Mouse (Mus musculus): ENCODE measurements around the gene Klk1b3. TPM values are rescaled to one million over a fixed set of nuclear protein-coding genes. Genes with fewer than 3 reads are reported as not detected.
"Not testable (repeated sequence)": the region's sequence is repeated elsewhere in the genome, so short reads cannot be mapped to it uniquely, and the experiment has no call there.

The Klk1b3 gene
- polyA plus RNA-seq, 1 experiment from 2014 or later = not detected

DNA sequence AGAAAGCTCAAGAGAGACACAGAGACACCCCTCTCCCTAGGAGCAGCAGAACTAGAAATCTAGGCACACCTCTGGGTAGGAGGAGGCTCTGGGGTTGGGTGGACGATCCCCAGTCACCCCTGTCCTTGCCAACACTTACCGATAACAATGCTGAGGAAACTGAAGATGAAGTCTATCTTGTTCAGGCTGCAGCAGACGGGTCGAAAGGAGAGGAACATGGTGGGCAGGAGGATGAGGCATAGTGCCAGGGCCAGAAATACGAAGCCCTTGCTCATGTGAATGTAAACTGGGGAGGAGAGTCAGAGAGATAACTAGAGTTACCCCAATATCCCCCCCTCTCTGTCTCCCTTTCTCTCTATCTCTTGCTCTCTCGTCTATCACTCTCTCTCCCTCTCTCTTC, 24.3 kb downstream of the Klk1b3 start:
- H3K9ac ChIP-seq (ENCODE audit: low read depth, low read length) = not testable (repeated sequence)
- 54% methylated on average over 6 of the region's 6 CpGs for WGBS

DNA sequence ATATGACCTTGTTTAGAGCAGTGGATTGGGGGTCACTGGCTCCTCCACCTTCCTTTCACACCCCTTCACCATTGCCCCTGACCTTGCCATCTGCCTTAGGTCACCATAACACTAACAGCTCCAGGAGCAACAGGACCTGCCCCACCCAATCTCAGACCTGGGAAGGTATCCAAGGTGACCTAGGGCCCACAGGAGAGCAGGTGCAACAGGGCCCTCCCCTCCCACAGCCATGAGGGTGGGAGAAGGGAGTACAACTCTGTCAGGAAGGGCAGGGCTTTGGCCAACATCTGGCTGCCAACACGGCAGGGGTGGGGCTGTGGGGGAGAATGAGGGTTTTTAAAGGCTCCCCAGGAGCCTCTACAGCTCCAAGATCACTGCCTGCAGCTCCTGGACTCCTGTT, 27.1 kb downstream of the Klk1b3 start, which contains the start of gene Klk1:
Gene Klk1, plus strand, starts transcription at position 285 of the 400 bp plus-strand sequence.
- Histone ChIP-seq H3K36me3 (ENCODE audit: control insufficient read depth, insufficient read depth, low read length) (no peaks in the 10 kb centered on the region), H3K9me3 (ENCODE audit: control insufficient read depth, low read length) (no peaks in the 10 kb centered on the region)
- 62% methylated on average over 1 of the region's 1 CpGs for WGBS

More for the DNA sequence above, 24.3 kb downstream of the Klk1b3 start:
- H3K36me3 ChIP-seq (ENCODE audit: control insufficient read depth, insufficient read depth, low read length); DNase-seq (ENCODE audit: low spot score); ATAC-seq (replicated peaks; ENCODE audit: low FRiP score); H3K4me2 ChIP-seq; H3K4me1 ChIP-seq (replicated peaks; ENCODE audit: control insufficient read depth, insufficient read depth, low read length); H3K27me3 ChIP-seq (replicated peaks; ENCODE audit: control insufficient read depth, insufficient read depth, low read length); H3K9me3 ChIP-seq (ENCODE audit: control insufficient read depth, low read length); H3K4me3 ChIP-seq (ENCODE audit: low read depth, low read length); H3K27ac ChIP-seq (ENCODE audit: low read depth, low read length): not testable (repeated sequence)

DNA sequence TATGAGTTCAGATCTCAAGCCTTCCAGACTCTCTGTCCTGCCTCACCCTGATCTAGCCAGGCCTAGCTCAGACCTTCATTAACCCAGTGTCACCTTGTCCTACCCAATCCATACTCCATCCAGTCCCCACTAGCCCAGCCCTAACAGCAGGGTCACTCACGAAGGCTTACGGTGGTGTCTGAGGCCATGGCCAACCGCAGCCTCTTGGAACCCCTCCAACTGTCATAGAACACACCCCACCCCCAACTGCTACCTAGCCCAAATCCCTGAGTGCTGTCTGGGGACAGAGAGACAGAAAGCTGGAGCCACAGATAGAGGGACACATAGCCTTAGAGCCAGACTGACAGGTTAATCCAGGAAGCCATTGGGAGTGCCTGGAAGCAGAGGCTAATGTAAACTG, 37.9 kb downstream of the Klk1b3 start, which contains the start of gene Gm36864:
Gene Gm36864, plus strand, starts transcription at position 269 of the 400 bp plus-strand sequence.
- no peak within 1 kb of the TSS for H3K4me2 ChIP-seq
- no peaks in the 10 kb centered on the region for H3K36me3 ChIP-seq (ENCODE audit: control insufficient read depth, insufficient read depth, low read length)
- 0 out of 2 replicates have a peak, but pooled peaks cover 3% of the 10 kb centered on the region for H3K4me1 ChIP-seq (replicated peaks; ENCODE audit: control insufficient read depth, insufficient read depth, low read length)
- H3K9ac ChIP-seq (ENCODE audit: low read depth, low read length) = no peak within 1 kb of the TSS
- no peak for ATAC-seq (replicated peaks; ENCODE audit: low FRiP score)
- no peaks in the 10 kb centered on the region for H3K27me3 ChIP-seq (replicated peaks; ENCODE audit: control insufficient read depth, insufficient read depth, low read length)
- DNase-seq (ENCODE audit: low spot score) = no peak
- H3K4me3 ChIP-seq (ENCODE audit: low read depth, low read length) = no peak within 1 kb of the TSS
- WGBS = 73% methylated on average over 3 of the region's 3 CpGs
- no peaks in the 10 kb centered on the region for H3K9me3 ChIP-seq (ENCODE audit: control insufficient read depth, low read length)
- H3K27ac ChIP-seq (ENCODE audit: low read depth, low read length) = no peak within 1 kb of the TSS

More for the DNA sequence above, 27.1 kb downstream of the Klk1b3 start, which contains the start of gene Klk1:
- DNase-seq (ENCODE audit: low spot score) (no peak), ATAC-seq (replicated peaks; ENCODE audit: low FRiP score) (no peak)
- Histone ChIP-seq H3K4me2 (no peak within 1 kb of the TSS), H3K4me3 (ENCODE audit: low read depth, low read length) (no peak within 1 kb of the TSS), H3K27me3 (replicated peaks; ENCODE audit: control insufficient read depth, insufficient read depth, low read length) (no peaks in the 10 kb centered on the region), H3K4me1 (replicated peaks; ENCODE audit: control insufficient read depth, insufficient read depth, low read length) (no peaks in the 10 kb centered on the region), H3K27ac (ENCODE audit: low read depth, low read length) (no peak within 1 kb of the TSS), H3K9ac (ENCODE audit: low read depth, low read length) (no peak within 1 kb of the TSS)

DNA sequence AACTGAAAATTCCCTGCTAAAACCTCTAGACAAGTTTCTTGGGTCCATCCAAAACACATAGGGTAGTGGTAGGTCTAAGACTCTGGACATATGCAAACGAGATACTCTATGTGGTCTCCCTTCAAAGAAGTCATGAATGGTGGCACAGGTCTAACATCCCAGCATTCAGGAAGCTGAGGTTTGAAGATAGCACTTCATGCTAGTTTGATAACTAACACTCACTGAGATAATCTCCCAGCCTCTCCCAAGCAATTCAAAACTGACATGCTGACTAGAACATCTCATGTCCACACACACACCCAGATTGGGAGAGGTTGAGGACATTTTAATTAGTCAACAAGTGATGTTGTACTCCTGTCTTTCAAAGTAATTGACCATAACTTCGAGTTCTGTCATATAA, 41.9 kb downstream of the Klk1b3 start:
- ATAC-seq (replicated peaks; ENCODE audit: low FRiP score) (no peak), DNase-seq (ENCODE audit: low spot score) (no peak)
- Histone ChIP-seq H3K27me3 (replicated peaks; ENCODE audit: control insufficient read depth, insufficient read depth, low read length) (no peaks in the 10 kb centered on the region), H3K9me3 (ENCODE audit: control insufficient read depth, low read length) (no peaks in the 10 kb centered on the region), H3K36me3 (ENCODE audit: control insufficient read depth, insufficient read depth, low read length) (no peaks in the 10 kb centered on the region), H3K9ac (ENCODE audit: low read depth, low read length) (no peak overlapping the region), H3K4me1 (replicated peaks; ENCODE audit: control insufficient read depth, insufficient read depth, low read length) (0 out of 2 replicates have a peak, but pooled peaks cover 3% of the 10 kb centered on the region), H3K4me3 (ENCODE audit: low read depth, low read length) (no peak overlapping the region), H3K4me2 (no peak overlapping the region), H3K27ac (ENCODE audit: low read depth, low read length) (no peak overlapping the region)
- WGBS = 34% methylated on average over 2 of the region's 2 CpGs

DNA sequence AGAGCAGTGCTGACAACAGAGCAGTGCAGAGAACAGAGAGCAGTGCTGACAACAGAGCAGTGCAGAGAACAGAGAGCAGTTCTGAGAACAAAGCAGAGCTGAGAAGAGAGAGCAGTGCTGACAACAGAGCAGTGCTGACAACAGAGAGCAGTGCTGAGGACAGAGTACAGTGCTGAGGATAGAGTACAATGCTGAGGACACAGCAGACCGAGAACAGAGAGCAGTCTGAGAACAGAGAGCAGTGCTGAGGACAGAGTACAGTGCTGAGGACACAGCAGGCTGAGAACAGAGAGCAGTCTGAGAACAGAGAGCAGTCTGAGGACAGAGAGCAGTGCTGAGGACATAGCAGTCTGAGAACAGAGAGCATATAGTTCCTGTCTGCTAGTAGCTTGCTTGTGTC, 42.7 kb downstream of the Klk1b3 start:
- no peak overlapping the region for H3K4me3 ChIP-seq (ENCODE audit: low read depth, low read length)
- DNase-seq (ENCODE audit: low spot score) = no peak
- no peak for ATAC-seq (replicated peaks; ENCODE audit: low FRiP score)
- H3K9ac ChIP-seq (ENCODE audit: low read depth, low read length) = no peak overlapping the region
- H3K27me3 ChIP-seq (replicated peaks; ENCODE audit: control insufficient read depth, insufficient read depth, low read length) = no peaks in the 10 kb centered on the region
- H3K4me2 ChIP-seq = no peak overlapping the region
- peaks cover 10% of the 10 kb centered on the region for H3K4me1 ChIP-seq (replicated peaks; ENCODE audit: control insufficient read depth, insufficient read depth, low read length)
- H3K27ac ChIP-seq (ENCODE audit: low read depth, low read length) = no peak overlapping the region
- WGBS = 44% methylated on average over 1 of the region's 1 CpGs
- H3K36me3 ChIP-seq (ENCODE audit: control insufficient read depth, insufficient read depth, low read length) = no peaks in the 10 kb centered on the region
- no peaks in the 10 kb centered on the region for H3K9me3 ChIP-seq (ENCODE audit: control insufficient read depth, low read length)

DNA sequence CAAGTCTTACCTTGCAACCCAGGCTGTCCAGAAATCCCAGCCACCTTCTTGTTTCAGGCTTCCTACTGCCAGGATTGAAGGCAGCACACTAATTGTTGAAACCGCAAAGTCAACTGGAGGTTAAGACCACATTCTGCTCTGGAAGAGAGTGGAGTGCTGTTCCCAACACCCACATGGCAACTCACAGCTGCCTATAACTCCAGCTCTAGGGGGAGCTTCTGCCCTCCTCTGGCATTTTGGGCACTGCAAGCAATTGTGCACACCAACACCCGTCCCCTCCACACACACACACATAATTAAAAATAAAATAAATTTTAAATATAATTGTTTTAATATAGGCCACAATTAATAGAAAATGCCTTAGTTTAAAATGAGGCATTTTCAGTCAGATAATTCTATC, 43.2 kb downstream of the Klk1b3 start:
- H3K27me3 ChIP-seq (replicated peaks; ENCODE audit: control insufficient read depth, insufficient read depth, low read length) = no peaks in the 10 kb centered on the region
- no peaks in the 10 kb centered on the region for H3K36me3 ChIP-seq (ENCODE audit: control insufficient read depth, insufficient read depth, low read length)
- H3K4me2 ChIP-seq = no peak overlapping the region
- DNase-seq (ENCODE audit: low spot score) = no peak
- no peak overlapping the region for H3K4me3 ChIP-seq (ENCODE audit: low read depth, low read length)
- no peak overlapping the region for H3K9ac ChIP-seq (ENCODE audit: low read depth, low read length)
- no peak for ATAC-seq (replicated peaks; ENCODE audit: low FRiP score)
- H3K27ac ChIP-seq (ENCODE audit: low read depth, low read length) = no peak overlapping the region
- H3K9me3 ChIP-seq (ENCODE audit: control insufficient read depth, low read length) = no peaks in the 10 kb centered on the region
- WGBS = 57% methylated on average over 2 of the region's 2 CpGs
- H3K4me1 ChIP-seq (replicated peaks; ENCODE audit: control insufficient read depth, insufficient read depth, low read length) = peaks cover 10% of the 10 kb centered on the region

DNA sequence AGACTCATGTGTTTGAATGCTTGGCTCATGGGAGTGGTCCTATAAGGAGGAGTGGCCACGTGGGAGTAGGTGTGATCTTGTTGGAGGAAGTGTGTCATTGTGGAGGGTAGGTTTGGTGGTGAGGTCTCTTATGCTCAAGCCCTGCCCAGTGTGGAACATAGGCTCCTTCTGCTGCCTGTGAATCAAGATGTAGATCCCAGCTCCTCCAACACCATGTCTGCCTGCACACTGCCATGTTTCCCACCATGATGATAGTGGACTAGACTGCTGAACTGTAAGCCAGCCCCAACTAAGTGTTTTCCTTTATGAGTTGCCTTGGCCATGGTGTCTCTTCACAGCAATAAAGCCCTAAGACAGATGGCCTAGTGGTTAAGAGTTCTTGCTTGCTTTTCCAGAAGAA, 46.1 kb downstream of the Klk1b3 start:
- DNase-seq (ENCODE audit: low spot score) (no peak), ATAC-seq (replicated peaks; ENCODE audit: low FRiP score) (no peak)
- no peaks in the 10 kb centered on the region for H3K27me3 ChIP-seq (replicated peaks; ENCODE audit: control insufficient read depth, insufficient read depth, low read length)
- H3K4me1 ChIP-seq (replicated peaks; ENCODE audit: control insufficient read depth, insufficient read depth, low read length) = peaks cover 23% of the 10 kb centered on the region
- 41% methylated on average over 1 of the region's 1 CpGs for WGBS
- no peak overlapping the region for H3K27ac ChIP-seq (ENCODE audit: low read depth, low read length)
- peaks cover 6% of the 10 kb centered on the region for H3K36me3 ChIP-seq (ENCODE audit: control insufficient read depth, insufficient read depth, low read length)
- no peak overlapping the region for H3K4me3 ChIP-seq (ENCODE audit: low read depth, low read length)
- H3K9me3 ChIP-seq (ENCODE audit: control insufficient read depth, low read length) = no peaks in the 10 kb centered on the region
- no peak overlapping the region for H3K4me2 ChIP-seq
- no peak overlapping the region for H3K9ac ChIP-seq (ENCODE audit: low read depth, low read length)

DNA sequence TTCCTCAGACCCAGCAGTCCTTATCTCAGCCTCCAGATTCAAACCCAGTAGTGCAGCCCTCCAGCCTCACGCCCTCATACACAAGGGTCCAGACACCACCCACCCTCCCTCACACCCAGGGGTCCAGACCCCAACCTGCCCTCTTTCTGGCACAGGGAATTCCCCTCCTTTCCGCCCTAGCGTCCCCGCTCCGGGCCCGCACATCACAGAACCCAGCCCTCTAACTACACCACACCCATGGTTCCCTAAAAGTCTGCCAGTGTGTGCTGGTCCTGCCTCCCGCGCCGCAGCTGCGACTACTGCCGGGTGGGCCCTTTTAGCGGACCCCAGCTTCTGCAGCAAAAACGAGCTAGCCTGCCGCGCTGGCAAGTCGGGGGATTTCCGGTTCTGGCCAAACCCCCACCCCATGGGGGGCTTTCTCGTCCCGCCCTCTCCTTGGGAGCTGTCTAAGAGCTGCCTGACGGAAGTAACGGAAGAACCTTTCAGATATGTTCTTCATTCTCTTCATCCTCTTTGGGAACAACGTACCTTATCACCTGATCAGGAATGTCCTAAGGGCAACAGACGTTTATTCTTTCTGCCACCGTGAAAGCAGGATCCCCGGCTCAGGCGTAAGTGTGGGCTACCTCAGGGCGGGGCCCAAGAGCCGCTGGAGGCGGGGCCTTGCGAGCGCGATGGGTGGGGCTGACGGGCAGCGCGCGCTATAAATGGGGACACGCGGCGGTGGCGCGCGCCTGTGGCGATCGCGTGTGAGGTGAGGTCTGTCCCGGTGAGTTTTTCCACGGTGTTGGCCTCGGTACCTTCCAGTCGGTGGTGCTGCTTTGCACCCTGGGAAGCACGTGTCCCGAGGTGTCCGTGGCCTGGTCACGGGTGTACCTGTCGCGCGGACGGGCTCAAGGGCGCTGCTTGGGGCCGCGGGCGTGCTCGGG, 48.3 kb downstream of the Klk1b3 start, which contains the start of the genes 1700028J19Rik and 2410002F23Rik:
Gene 1700028J19Rik, minus strand, starts transcription at position 641 of the 929 bp plus-strand sequence.
Gene 2410002F23Rik, plus strand, starts transcription at position 668 of the 929 bp plus-strand sequence.
- DNase-seq (ENCODE audit: low spot score) (peak; percentile 88), ATAC-seq (replicated peaks; ENCODE audit: low FRiP score) (peak; percentile 85)
- peaks cover 26% of the 10 kb centered on the region for H3K36me3 ChIP-seq (ENCODE audit: control insufficient read depth, insufficient read depth, low read length)
- H3K9ac ChIP-seq (ENCODE audit: low read depth, low read length) = peak within 1 kb of the TSS; percentile 97
- no peaks in the 10 kb centered on the region for H3K27me3 ChIP-seq (replicated peaks; ENCODE audit: control insufficient read depth, insufficient read depth, low read length)
- under 1% methylated on average over 62 of the region's 62 CpGs for WGBS
- peak within 1 kb of the TSS; percentile 96 for H3K27ac ChIP-seq (ENCODE audit: low read depth, low read length)
- H3K4me1 ChIP-seq (replicated peaks; ENCODE audit: control insufficient read depth, insufficient read depth, low read length) = peaks cover 20% of the 10 kb centered on the region
- peak within 1 kb of the TSS; percentile 96 for H3K4me3 ChIP-seq (ENCODE audit: low read depth, low read length)
- peak within 1 kb of the TSS; percentile 90 for H3K4me2 ChIP-seq
- no peaks in the 10 kb centered on the region for H3K9me3 ChIP-seq (ENCODE audit: control insufficient read depth, low read length)

Measured in liver, embryonic 11.5 days (tissue).